Mouse (Mus musculus) retina, postnatal 1 day (tissue): ENCODE data around the gene Lbhd1.

Experiments used
- DNase-seq: peaks from one replicate; pipeline ENCODE4 v3.0.0-alpha.2; 2012

Lbhd1 gene

DNA sequence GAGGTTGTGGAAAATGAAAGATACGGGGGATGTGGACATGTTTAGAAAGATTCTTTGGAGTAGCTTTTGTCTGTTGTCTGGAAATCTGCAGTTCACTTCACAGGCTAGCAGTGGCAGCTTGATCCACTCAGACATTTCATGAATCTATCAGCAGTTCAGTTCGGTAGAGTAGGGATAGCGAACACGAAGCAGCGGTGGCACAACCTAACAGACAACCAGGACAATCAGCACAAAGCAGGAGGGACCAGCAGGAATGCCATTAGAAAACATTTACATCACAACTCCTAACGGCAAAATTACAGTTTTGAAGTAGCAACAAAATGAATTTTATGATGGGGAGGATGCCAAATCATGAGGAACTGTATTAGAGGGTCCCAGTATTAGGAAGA lies 36.1 kb downstream of the Lbhd1 start:
- DNase-seq = no peak

DNA sequence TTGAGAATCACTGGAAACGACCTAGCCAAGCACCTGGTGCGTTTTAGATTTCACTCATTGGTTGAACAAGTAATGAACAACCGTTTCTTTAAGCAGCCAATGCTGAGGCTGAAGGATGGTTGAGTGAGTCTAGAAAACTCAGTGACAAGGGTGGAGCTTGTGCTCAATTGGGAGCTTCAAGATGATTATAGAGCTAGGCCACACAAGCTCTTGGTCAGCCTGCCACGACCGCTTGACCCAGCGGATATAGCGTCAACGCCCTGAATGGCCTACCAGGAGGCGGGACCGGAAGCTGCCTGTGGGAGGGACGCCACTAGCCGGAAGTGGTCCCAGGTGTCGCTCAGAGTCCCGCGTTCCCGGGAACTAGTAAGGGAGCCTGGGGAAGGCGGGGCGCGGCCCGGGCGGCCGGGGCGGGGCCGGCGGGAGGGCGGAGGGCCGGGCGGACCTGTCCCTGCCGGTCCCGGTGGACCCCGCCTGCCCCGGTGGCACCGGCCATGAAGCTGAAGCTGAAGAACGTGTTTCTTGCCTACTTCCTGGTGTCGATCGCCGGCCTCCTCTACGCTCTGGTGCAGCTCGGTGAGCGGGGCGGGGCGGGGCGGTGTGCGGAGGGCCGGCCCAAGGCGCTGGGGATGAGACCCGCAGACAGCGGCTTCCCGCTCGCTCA lies 36.7 kb downstream of the Lbhd1 start, which contains the start of gene B3gat3:
TSS of gene B3gat3 (plus strand) at position 302 of the 664 bp plus-strand sequence.
- peak; percentile 97 for DNase-seq

DNA sequence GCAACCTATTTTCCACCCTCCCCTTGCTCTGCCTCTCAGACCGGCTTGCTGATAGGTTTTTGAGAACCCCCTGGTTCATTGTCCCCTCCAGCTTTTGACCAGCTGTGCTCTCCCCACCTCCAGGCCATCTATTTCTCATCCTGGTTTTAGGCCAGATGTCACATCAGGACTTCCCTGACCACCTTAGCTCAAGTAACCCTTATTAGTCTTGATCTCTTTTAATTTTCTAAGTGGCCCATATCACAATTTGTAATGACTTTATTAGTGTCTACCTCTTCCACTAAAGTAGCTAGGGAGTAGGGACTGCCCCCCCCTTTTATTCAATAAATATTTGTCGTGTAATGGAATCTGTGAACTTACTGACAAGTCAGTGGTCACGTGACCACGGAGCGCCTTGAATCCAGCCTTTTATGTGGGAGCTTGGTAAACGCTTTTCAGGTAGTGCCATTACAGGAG lies 37.3 kb downstream of the Lbhd1 start:
- DNase-seq = peak; percentile 47

DNA sequence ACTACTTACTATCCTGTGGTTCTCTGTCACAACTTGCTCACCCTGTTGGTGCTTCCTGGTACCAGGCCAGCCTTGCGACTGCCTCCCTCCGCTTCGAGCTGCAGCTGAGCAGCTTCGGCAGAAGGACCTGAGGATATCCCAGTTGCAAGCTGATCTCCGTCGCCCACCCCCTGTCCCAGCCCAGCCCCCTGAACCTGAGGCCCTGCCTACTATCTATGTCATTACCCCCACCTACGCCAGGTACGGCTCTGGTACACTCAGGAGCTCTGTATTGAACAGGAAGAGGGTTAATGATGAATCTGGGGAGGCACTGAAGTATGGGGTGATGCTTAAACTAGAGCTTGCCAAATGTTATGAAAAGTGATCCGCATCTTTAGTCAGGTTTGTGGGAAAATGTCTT lies 38.2 kb downstream of the Lbhd1 start:
- no peak for DNase-seq

DNA sequence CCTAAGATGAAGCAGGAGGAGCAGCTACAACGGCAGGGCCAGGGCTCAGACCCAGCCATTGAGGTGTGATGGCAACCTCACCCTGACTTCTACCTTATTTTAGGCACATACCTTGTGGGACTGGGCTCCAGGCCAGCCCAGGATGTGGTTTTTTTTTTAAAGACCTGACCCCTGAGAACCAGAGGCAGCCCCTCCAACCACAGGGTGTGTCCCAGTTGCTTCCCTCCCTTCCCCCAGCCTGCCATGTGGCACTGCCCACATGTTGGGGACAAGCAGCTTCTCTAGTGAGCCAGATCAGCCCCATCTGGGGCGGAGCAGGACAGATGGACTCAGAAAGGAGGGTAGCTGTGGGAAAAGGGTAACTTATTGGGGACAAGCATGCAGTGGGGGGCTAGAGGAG lies 43.2 kb downstream of the Lbhd1 start:
- peak; percentile 9 for DNase-seq

DNA sequence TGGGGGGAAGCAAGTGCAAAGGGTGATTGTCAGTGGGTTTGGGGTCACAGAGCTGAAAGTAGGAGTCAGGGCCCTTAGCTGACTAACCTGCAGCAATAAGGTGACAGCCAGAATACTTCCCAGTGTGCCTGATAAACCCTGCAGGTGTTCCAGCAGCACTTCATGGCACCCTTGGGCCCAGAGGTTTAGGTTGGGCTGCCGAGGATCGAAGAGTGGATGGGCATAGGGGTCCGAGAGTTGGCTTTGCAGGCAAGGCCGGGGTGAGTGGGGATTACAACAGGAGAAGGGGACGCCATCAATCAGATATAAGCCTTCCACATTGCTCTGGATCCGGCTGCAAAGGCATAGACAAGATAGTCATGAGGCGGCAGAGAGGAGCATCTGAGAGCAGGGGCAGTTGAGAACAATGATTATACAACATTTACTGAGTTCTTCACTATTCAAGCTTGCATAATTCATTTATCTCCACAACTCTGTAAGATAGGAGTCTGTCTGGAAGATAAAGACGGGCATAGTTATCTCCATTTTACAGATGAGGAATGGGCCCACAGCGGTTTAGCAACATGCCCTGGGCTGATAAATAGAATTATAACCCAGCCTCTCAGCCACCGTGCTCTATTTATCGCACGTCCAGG lies 44.5 kb downstream of the Lbhd1 start:
- DNase-seq = no peak

DNA sequence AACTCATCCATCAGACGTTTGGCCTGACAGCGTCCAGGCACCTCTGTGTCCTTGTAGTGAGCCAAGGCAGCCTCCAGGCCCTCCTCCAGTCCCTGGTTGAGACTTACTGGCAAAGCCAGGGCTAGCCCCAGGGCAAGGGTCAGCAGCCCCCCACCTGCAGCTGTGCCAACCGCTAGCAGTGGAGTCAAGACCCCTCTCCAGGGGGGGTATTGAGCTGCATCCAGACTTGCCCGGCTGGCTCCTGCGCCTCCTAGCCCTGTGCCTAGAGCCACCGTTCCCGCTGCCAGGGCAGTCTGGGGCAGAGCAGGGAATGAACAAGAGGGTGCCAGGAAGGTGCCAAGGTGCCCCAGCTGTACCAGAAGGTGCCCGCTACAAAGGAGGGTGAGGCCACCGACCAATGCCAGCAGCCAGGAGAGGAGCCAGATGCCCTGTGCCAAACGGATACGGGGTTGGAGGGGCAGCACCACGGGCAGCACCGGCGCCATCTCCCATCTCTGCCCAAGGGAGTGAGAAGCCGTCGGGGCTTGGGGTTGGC lies 45.2 kb downstream of the Lbhd1 start:
- DNase-seq = no peak

DNA sequence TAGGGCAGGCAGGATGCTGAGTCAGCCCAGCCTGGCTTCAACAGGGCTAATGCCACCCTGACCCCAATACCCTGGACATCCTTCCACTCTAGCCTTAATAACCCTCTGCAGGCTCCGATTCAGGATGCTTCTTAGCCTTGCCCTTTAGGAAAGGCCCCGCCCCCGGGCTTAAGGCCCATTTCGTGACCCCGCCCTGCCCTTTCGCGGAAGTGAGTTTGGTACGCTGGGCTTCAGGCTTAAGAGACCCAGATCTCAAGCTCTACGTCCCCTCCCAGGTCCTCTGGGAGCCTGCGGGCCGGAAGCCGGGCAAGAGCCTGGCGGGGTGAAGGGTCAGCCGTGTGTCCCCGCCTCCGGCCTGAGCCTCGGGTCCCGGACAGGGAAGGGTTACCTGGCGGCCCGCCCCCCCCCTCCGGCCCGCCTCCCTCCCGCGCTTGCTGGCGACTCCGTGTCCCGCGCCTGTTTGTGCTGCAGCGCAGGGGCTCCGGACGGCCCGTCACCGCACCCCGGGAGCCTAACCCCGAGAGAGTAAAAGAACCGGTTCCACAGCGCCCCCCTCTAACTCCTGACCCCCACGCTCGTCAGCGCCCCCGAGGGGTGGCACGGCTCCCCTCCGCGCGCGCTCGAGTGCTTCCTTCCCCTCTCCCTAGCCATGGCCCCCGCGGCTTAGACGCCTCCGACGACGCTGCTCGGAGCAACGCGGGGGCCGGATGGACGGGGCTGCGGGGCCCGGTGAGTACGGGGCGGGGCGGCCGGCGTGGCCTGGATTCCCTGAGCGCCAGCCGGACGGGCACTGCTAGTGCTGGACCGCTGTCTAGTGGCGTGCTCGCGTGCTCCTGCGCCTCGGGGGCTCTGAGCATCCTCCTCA lies 45.9 kb downstream of the Lbhd1 start, which contains the start of the genes Rom1 and Eml3:
TSS of gene Rom1 (minus strand) at position 133 of the 865 bp plus-strand sequence.
TSS of gene Eml3 (plus strand) at position 329 of the 865 bp plus-strand sequence.
- peak; percentile 95 for DNase-seq

DNA sequence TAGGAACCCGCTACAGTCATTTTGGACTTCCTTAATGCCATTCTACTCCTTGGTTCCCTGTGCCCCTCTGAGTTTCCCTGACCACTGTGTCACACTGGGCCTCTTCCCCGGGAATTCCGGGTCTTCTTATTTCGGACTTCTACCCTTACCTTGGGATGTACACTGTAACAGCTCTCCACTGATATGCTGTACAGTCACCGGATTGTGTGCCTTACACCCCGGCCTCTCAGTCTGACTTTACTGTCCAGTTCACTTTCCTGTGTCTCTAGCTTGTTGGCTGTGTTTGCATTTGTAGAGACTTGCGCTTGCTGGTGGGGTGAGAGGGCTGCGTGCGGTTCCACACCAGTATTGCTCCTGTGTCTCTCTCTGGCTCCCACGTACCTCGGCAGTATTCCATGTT lies 46.6 kb downstream of the Lbhd1 start:
- DNase-seq = no peak

DNA sequence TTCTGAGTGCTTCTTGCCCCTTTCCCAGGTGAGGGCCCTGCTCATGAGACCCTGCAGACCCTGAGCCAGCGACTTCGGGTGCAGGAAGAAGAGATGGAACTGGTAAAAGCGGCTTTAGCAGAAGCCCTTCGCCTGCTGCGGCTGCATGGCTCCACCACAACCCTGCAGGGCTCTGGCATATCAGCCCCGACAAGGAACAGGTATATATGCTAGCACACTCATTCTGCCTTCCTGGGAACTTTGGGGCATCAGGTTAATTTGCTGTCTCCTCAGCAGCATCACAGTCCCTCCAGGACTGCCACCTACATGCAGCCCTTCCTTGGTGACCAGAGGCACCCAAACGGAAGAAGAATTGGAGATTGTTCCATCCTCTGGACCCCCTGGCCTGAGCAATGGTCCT lies 47.2 kb downstream of the Lbhd1 start:
- DNase-seq = no peak

DNA sequence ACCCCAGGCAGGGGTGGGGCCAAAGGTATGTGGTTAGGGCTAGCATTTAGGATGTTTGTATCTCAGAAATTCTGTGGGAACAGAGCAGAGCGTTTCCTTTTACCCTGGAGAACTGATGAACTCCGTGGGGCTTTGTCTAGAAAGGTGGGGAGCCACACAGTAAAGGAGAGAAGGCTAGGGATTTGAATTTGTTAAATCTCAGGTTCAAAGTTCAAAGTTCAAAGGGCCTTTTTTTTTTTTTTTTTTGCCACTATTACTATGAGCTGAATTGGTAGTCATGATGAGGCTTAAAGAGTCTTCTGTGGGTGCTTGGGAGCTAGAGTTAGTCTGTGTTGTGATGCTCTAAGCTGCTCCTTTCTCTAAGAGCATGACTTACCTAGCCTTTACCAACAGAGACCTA lies 53.2 kb downstream of the Lbhd1 start:
- no peak for DNase-seq

DNA sequence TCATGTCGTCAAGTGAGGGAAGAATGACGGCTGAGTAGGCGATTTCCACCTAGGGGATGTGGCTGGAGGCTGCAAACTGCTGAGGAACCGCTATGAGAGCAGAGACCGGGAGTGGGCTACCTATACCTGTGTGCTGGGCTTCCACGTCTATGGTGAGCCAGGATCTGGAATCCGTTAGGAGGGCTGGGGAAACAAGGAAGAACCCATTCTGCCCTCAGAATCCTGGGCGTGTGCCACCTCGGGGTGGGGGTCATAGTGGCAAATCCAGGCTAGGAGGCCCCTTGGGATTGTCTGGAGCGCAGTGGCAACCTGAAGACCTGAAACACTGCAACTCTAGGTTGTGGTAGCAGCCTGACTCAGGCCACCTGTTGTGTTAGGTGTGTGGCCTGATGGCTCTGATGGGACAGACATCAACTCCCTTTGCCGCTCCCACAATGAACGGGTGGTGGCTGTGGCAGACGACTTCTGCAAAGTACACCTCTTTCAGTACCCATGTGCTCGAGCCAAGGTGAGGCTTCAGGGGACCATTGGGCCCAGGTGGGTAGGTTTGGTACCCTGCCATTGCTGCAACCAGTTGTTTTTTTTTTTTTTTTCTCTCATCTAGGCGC lies 57.1 kb downstream of the Lbhd1 start:
- no peak for DNase-seq

DNA sequence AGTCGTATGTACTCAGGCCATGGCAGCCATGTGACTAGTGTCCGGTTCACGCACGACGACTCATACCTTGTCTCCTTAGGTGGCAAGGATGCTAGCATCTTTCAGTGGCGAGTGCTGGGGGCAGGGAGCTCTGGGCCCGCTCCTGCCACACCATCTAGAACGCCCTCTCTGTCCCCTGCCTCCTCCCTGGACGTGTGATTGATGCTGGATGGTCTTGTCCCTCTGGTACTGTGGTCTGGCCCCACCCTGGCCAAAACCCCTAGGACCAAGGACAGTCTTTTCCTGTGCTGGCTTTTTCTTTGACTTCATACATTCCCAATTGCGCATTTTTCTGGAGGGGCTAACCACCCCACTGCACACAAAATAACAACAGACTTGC lies 57.6 kb downstream of the Lbhd1 start:
- no peak for DNase-seq

DNA sequence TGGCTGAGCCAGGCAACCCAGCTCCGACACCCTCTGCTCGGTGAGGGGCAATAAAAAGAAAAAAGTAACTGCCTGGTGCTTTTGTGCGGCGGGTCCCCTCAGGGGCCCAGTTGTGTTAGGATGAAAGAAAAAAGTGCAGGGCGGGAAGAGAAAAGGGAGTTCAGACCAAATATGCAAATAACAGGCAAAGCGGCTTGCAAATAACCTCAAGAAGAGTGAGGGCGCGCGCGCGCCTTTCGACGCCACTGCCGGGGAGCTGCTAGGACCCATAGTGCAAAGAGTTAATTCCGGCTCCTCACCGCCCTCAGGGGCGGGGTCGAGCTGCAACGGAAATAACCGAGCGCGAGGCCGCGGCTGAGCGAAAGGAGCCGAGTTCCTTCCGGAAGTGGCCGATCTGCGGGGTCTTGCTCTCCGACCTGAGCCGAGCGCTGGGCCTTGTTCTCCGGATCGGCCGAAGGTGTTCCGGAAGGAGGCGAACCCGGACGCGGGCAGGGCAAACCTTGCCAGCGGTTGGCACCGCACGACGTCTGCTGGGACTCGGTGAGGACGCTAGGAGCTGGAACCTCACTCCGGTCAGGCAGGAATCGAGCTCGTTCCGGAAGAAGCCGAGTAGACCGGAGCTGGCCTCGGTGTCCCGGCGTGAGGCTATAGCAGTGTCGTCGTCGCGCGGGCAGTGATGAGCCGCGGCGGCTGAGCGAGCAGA lies 58.1 kb downstream of the Lbhd1 start, which contains the start of gene Mta2:
TSS of gene Mta2 (plus strand) at position 361 of the 703 bp plus-strand sequence.
- peak; percentile 98 for DNase-seq
